Mouse (Mus musculus): ENCODE data around the gene Atg16l2. TPM values are rescaled to one million over a fixed set of nuclear protein-coding genes. Genes with fewer than 3 reads are reported as not detected.

Gene Atg16l2
- 13.1 and 15.1 TPM in 2 replicates for polyA plus RNA-seq (2016; fragmentation: Nextera tagmentation; extraction: Ambion mirVana)

GRCm38 (mm10) chr7:101301881-101302456 lies at the start of gene Atg16l2:
Gene Atg16l2, minus strand, starts transcription at chr7:101302251.
- peak; percentile 94 for DNase-seq (ENCODE audit: low spot score)
- Histone ChIP-seq H3K27me3 (replicated peaks; ENCODE audit: low read depth, poor library complexity, severe bottlenecking) (peaks cover 47% of the 10 kb centered on the region), H3K4me3 (peak within 1 kb of the TSS; percentile 83), H3K4me1 (peaks cover 35% of the 10 kb centered on the region), H3K27ac (replicated peaks) (peak within 1 kb of the TSS; percentile 78), H3K9me3 (no peaks in the 10 kb centered on the region), H3K36me3 (replicated peaks) (no peaks in the 10 kb centered on the region)
- under 1% methylated on average over 39 of the region's 39 CpGs for WGBS

- H3K27ac ChIP-seq (replicated peaks), result peak overlapping the region; percentile 44; the same call in 1 of the 2 replicates
Observed at GRCm38 (mm10) chr7:101349861-101350260, 47.8 kb upstream of the Atg16l2 start.

GRCm38 (mm10) chr7:101348312-101348711 lies 46.3 kb upstream of the Atg16l2 start:
- Histone ChIP-seq H3K4me1 (peaks cover 61% of the 10 kb centered on the region), H3K27me3 (replicated peaks; ENCODE audit: low read depth, poor library complexity, severe bottlenecking) (peaks cover 42% of the 10 kb centered on the region), H3K36me3 (replicated peaks) (peaks cover 5% of the 10 kb centered on the region; the same call in 1 of the 2 replicates), H3K4me3 (peak overlapping the region; percentile 71), H3K9me3 (no peaks in the 10 kb centered on the region), H3K27ac (replicated peaks) (peak overlapping the region; percentile 60; the same call in 1 of the 2 replicates)
- DNase-seq (ENCODE audit: low spot score), result peak; percentile 30
- 3% methylated on average over 13 of the region's 13 CpGs for WGBS

More at GRCm38 (mm10) chr7:101349861-101350260, 47.8 kb upstream of the Atg16l2 start:
- peaks cover 5% of the 10 kb centered on the region; the same call in 1 of the 2 replicates for H3K36me3 ChIP-seq (replicated peaks)
- WGBS, result 18% methylated on average over 2 of the region's 2 CpGs
- peak; percentile 51 for DNase-seq (ENCODE audit: low spot score)
- peaks cover 58% of the 10 kb centered on the region for H3K4me1 ChIP-seq
- H3K9me3 ChIP-seq, result no peaks in the 10 kb centered on the region
- peaks cover 42% of the 10 kb centered on the region for H3K27me3 ChIP-seq (replicated peaks; ENCODE audit: low read depth, poor library complexity, severe bottlenecking)
- H3K4me3 ChIP-seq, result 0 out of 2 replicates have a peak overlapping the region, but pooled peaks have one; percentile 18

- Histone ChIP-seq H3K4me3 (peak within 1 kb of the TSS; percentile 71), H3K9me3 (no peaks in the 10 kb centered on the region), H3K36me3 (replicated peaks) (peaks cover 5% of the 10 kb centered on the region; the same call in 1 of the 2 replicates), H3K27me3 (replicated peaks; ENCODE audit: low read depth, poor library complexity, severe bottlenecking) (peaks cover 42% of the 10 kb centered on the region), H3K27ac (replicated peaks) (peak within 1 kb of the TSS; percentile 60; the same call in 1 of the 2 replicates), H3K4me1 (peaks cover 66% of the 10 kb centered on the region)
- WGBS, result under 1% methylated on average over 35 of the region's 35 CpGs
- peak; percentile 78 for DNase-seq (ENCODE audit: low spot score)
Observed at GRCm38 (mm10) chr7:101347767-101348270, 45.8 kb upstream of the Atg16l2 start, which contains the start of gene Arap1. Gene Arap1, plus strand, starts transcription at chr7:101348067.

GRCm38 (mm10) chr7:101346991-101347390 lies 44.9 kb upstream of the Atg16l2 start:
- H3K4me3 ChIP-seq, result no peak overlapping the region
- no peaks in the 10 kb centered on the region for H3K9me3 ChIP-seq
- 60% methylated on average over 2 of the region's 2 CpGs for WGBS
- H3K27ac ChIP-seq (replicated peaks), result no peak overlapping the region
- peaks cover 71% of the 10 kb centered on the region for H3K4me1 ChIP-seq
- peaks cover 5% of the 10 kb centered on the region; the same call in 1 of the 2 replicates for H3K36me3 ChIP-seq (replicated peaks)
- DNase-seq (ENCODE audit: low spot score), result no peak
- H3K27me3 ChIP-seq (replicated peaks; ENCODE audit: low read depth, poor library complexity, severe bottlenecking), result peaks cover 42% of the 10 kb centered on the region

GRCm38 (mm10) chr7:101344892-101345291 lies 42.8 kb upstream of the Atg16l2 start:
- peaks cover 5% of the 10 kb centered on the region; the same call in 1 of the 2 replicates for H3K36me3 ChIP-seq (replicated peaks)
- H3K9me3 ChIP-seq, result no peaks in the 10 kb centered on the region
- H3K4me3 ChIP-seq, result no peak overlapping the region
- no peak for DNase-seq (ENCODE audit: low spot score)
- H3K27me3 ChIP-seq (replicated peaks; ENCODE audit: low read depth, poor library complexity, severe bottlenecking), result peaks cover 35% of the 10 kb centered on the region
- WGBS, result 68% methylated on average over 4 of the region's 4 CpGs
- peaks cover 72% of the 10 kb centered on the region for H3K4me1 ChIP-seq
- no peak overlapping the region for H3K27ac ChIP-seq (replicated peaks)

GRCm38 (mm10) chr7:101343135-101343534 lies 41.1 kb upstream of the Atg16l2 start:
- no peak for DNase-seq (ENCODE audit: low spot score)
- H3K36me3 ChIP-seq (replicated peaks), result peaks cover 5% of the 10 kb centered on the region; the same call in 1 of the 2 replicates
- no peak overlapping the region for H3K4me3 ChIP-seq
- H3K27ac ChIP-seq (replicated peaks), result no peak overlapping the region
- 69% methylated on average over 7 of the region's 7 CpGs for WGBS
- H3K27me3 ChIP-seq (replicated peaks; ENCODE audit: low read depth, poor library complexity, severe bottlenecking), result peaks cover 19% of the 10 kb centered on the region
- peaks cover 54% of the 10 kb centered on the region for H3K4me1 ChIP-seq
- no peaks in the 10 kb centered on the region for H3K9me3 ChIP-seq

GRCm38 (mm10) chr7:101341405-101341804 lies 39.4 kb upstream of the Atg16l2 start:
- peaks cover 40% of the 10 kb centered on the region for H3K4me1 ChIP-seq
- H3K4me3 ChIP-seq, result no peak overlapping the region
- H3K27me3 ChIP-seq (replicated peaks; ENCODE audit: low read depth, poor library complexity, severe bottlenecking), result peaks cover 10% of the 10 kb centered on the region
- peaks cover 5% of the 10 kb centered on the region; the same call in 1 of the 2 replicates for H3K36me3 ChIP-seq (replicated peaks)
- H3K9me3 ChIP-seq, result no peaks in the 10 kb centered on the region
- no peak for DNase-seq (ENCODE audit: low spot score)
- H3K27ac ChIP-seq (replicated peaks), result no peak overlapping the region
- 58% methylated on average over 6 of the region's 6 CpGs for WGBS

- Histone ChIP-seq H3K36me3 (replicated peaks) (no peaks in the 10 kb centered on the region), H3K27me3 (replicated peaks; ENCODE audit: low read depth, poor library complexity, severe bottlenecking) (no peaks in the 10 kb centered on the region), H3K4me1 (peaks cover 7% of the 10 kb centered on the region), H3K9me3 (no peaks in the 10 kb centered on the region), H3K27ac (replicated peaks) (no peak overlapping the region), H3K4me3 (no peak overlapping the region)
- no peak for DNase-seq (ENCODE audit: low spot score)
- 89% methylated on average over 3 of the region's 3 CpGs for WGBS
Observed at GRCm38 (mm10) chr7:101337401-101337800, 35.4 kb upstream of the Atg16l2 start.

GRCm38 (mm10) chr7:101336686-101337085 lies 34.6 kb upstream of the Atg16l2 start:
- DNase-seq (ENCODE audit: low spot score), result no peak
- Histone ChIP-seq H3K36me3 (replicated peaks) (no peaks in the 10 kb centered on the region), H3K27me3 (replicated peaks; ENCODE audit: low read depth, poor library complexity, severe bottlenecking) (no peaks in the 10 kb centered on the region), H3K4me1 (peaks cover 5% of the 10 kb centered on the region), H3K9me3 (no peaks in the 10 kb centered on the region), H3K4me3 (no peak overlapping the region), H3K27ac (replicated peaks) (no peak overlapping the region)
- 82% methylated on average over 3 of the region's 3 CpGs for WGBS

- 95% methylated on average over 2 of the region's 2 CpGs for WGBS
- no peak overlapping the region for H3K27ac ChIP-seq (replicated peaks)
Observed at GRCm38 (mm10) chr7:101335228-101335627, 33.2 kb upstream of the Atg16l2 start.

GRCm38 (mm10) chr7:101332045-101332831 lies 30.2 kb upstream of the Atg16l2 start:
- no peaks in the 10 kb centered on the region for H3K9me3 ChIP-seq
- no peak overlapping the region for H3K27ac ChIP-seq (replicated peaks)
- no peaks in the 10 kb centered on the region for H3K27me3 ChIP-seq (replicated peaks; ENCODE audit: low read depth, poor library complexity, severe bottlenecking)
- no peak overlapping the region for H3K4me3 ChIP-seq
- DNase-seq (ENCODE audit: low spot score), result no peak
- peaks cover 24% of the 10 kb centered on the region for H3K4me1 ChIP-seq
- H3K36me3 ChIP-seq (replicated peaks), result no peaks in the 10 kb centered on the region
- 87% methylated on average over 5 of the region's 5 CpGs for WGBS

More at GRCm38 (mm10) chr7:101335228-101335627, 33.2 kb upstream of the Atg16l2 start:
- no peaks in the 10 kb centered on the region for H3K36me3 ChIP-seq (replicated peaks)
- no peak for DNase-seq (ENCODE audit: low spot score)
- H3K27me3 ChIP-seq (replicated peaks; ENCODE audit: low read depth, poor library complexity, severe bottlenecking), result no peaks in the 10 kb centered on the region
- H3K9me3 ChIP-seq, result no peaks in the 10 kb centered on the region
- peaks cover 8% of the 10 kb centered on the region for H3K4me1 ChIP-seq
- H3K4me3 ChIP-seq, result no peak overlapping the region

Data from embryonic facial prominence, embryonic 10.5 days (tissue).